Mouse (Mus musculus): ENCODE results near the gene Tmem50a.
"Not testable (repeated sequence)": the region's sequence is repeated elsewhere in the genome, so short reads cannot be mapped to it uniquely, and the experiment has no call there.

Gene Tmem50a

DNA sequence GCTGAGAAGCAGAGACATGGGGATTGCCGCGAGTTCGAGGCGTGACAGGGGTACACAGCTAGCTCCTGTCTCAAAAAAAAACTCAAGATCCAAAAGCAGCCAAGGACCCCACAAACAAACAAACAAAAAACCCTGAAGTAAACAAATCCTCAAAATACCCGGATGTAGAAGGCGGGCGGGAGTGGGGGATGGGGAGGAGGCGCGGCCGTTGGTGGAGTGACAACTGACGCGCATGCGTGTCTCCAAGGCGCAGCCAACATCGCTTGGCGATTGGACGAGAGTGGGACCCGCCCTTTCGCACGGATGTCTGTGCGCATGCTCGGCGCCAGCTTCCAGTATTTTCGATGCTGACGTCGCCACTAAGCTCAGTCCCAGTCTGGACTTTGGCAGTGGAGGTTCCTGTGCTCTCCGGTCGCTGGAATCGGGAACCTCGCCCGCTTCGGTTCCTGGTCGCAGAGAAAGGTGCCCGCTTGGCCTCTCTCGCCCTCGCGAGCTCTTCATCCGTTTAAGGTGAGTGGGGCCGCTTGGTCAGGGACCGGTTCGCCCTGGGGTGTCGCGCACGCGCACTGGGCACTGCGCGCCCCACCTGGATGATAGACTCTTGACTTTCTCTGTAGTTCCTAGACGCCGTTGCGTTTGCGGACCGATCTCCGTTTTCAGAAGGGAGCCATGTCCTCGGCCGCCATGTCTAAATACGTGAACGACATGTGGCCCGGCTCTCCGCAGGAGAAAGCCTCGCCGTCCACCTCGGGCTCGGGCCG is 8.6 kb upstream of the Tmem50a start, which contains the start of gene Rsrp1:
Gene Rsrp1 (plus strand): TSS at position 335 of the 761 bp plus-strand sequence.
- DNase-seq (ENCODE audit: low spot score) = peak; percentile 98

DNA sequence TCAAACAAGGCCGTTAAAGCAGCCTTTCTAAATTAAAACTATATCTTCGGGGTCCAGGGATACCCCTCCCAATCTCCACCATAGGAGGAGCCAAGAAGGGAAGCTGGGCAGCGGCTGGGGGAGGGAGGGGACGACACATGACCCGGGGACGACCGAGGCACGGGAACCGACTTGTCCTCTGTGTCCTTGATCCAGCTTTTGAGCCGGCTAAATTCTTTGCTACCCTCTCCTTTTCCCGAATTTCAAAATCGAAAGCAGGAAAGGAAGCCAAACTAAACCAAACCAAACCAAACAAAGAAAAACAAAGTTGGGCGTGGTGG is 8.1 kb upstream of the Tmem50a start:
- DNase-seq (ENCODE audit: low spot score) = peak; percentile 72

DNA sequence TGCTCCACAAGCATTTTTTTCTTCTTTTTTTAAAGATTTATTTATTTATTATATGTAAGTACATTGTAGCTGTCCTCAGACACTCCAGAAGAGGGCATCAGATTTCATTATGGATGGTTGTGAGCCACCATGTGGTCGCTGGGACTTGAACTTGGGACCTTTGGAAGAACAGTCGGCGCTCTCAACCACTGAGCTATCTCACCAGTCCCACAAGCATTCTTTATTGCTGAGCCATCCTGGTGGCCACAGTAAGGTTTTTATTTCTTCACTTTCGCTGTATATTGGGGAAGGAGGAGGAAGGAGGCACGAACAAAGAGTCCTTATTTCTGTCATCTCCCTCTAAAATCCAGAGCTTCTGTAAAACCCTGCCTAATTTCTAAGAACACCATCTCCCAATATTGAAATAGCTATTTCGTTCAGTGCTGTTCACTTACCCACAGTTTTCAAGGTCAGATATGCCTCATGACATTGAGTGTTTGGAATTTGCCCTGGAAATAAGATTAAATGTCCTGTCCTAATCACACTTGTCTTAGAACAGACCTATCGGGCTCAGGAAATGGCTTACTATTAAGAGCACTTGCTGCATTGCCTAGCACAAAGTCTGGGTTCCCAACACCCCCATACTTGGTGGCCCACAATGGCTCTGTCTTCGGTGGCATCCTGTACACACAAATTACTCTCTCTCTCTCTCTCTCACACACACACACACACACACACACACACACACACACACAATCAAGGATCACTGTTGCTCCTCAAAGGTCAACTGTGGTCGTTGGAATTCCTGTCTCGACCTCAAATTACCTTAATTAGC is 7.5 kb upstream of the Tmem50a start:
- no peak for DNase-seq (ENCODE audit: low spot score)

DNA sequence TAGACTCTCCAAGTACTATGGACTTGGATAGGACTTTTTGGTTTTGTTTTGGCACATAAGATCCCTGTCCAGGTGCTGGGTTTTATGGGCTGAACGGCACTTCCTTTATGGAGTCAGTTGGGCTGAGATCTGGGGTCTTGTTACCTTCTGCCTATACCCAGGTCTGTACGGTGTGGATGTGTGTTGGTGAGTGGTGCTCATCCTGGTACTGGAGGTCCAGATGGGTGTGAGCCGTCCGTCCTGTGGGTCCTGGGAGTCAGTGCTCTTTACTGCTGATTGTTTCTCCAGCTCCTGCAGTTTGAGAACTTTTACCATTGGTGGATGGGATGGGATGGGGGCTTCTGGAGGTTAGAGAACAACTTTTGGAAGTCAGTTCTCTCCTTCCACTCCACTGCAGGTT is 6.9 kb upstream of the Tmem50a start:
- DNase-seq (ENCODE audit: low spot score) = no peak

DNA sequence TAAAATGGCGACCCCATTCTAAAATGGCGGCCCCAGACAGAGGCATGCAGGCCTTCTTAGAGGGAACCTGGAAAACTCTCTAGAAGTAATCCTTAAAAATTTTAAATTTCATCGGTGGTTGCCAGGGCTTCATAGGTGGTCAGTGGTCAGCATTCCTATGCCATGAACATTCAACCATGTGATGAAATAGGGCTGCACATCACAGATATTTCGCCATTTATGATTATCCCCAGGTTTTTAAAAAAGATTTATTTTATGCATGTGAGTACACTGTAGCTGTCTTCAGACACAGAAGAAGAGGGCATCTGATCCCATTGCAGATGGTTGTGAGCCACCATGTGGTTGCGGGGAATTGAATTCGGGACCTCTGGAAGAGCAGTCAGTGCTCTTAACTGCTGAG is 5.8 kb upstream of the Tmem50a start:
- no peak for DNase-seq (ENCODE audit: low spot score)

DNA sequence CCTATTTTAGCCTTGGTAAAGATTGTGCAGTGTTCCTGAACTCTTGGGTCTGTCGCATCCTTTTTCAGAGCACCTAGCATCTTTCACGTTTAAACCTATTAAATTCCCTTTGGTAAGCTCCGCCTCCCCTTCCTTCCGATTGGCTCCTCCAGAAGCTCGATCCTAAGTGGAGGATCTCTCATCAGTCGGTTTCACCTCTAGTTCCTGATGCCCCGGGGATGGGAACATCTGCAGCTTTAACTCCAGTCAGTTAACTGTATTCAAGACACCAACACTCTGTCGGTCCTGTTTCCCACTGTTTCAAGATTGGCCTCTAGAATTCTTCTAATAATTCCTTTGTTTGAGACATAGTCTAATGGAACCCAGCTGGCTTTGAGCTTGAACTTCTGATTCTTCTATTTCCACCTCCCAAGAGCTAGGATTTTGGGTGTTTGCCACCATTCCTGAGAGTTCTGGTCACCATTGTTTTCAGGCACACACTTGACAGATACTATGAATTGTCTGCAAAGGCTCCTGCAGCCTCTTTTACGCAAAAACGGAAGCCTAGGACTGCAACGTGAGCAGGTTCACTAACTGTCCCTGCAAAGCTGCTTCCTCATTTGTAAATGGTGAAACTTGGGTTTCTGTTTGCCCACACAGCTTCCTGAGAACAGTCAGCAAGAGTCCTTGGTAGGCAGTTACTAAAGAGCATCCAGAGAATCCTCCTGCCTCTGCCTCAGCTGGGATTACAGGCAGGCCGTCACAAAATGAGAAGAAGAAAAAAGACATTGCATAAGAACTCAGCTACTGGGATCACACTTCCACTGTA is 5.1 kb upstream of the Tmem50a start:
- DNase-seq (ENCODE audit: low spot score) = no peak

DNA sequence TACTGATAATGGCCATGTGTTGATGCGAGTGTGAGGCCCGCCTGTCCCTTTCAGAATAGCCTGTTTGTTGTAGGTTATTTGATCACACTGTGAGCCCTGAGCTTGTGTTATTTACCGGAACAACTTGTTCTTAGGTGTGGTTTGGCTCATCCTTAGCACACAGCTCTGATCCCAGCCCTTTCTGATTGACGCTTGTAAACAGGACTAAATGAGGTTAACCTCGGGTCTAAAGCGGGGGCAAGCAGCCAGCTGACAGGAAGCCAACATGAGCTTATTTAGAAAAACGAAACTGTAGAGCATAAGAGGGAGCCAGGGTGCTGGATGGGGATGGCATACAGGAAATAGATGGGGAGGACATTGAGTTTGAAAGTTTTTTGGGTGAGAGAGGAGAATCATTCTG is 3.6 kb upstream of the Tmem50a start:
- DNase-seq (ENCODE audit: low spot score) = peak; percentile 47

DNA sequence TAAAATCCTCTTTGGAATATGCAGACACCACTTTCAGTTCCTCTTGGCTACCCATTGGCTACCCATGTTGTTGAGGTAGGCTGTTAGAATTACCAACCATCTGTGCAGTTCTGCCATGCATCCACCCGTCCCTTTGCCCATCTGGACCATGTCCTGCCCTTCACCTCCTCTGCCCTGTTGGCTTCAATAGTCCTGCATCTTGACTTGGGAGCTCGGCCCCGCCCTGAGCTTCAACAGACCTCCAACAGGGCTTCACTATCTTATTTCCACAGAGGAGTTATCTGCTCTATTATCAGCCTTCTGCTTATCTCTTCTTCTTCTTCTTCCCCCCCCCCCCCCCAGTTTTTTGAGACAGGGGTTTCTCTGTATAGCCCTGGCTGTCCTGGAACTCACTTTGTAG is 2.4 kb upstream of the Tmem50a start:
- DNase-seq (ENCODE audit: low spot score) = no peak

DNA sequence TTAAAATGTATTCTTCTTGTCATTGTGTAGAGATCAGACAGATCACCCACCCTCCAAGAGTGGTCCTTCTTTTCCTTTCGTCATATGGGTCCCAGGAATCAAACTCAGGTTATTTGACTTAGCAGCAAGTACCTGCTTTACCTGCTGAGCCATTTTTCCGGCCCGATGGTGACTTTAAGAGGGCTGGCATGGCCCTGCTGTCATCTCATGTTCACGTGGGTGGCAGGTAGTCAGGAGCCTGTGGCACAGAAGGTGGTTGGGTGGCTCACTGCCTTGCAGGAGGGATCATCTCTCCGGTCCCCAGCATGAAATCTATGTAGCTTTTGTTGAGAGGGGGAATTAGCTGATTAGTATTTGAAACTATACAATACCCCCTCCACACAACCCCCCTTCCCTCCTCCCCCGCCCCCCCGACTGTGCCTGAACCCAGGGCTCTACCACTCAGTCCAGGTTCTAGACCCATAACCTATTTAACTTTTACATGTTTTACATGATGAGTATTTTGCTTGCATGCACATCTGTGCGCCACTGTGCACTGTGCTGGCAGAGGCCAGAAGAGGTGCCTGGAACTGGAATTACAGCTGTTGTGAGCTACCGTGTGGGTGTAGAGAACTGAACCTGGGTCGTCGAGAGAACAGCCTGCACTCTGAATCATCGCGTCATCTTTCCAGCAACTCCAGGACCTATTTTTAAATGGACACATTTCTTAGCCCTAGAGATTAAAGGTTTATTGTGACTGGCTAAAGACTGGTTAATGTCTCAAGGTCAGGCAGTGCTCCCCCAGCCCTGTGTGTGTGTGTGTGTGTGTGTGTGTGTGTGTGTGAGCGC is 613 bp upstream of the Tmem50a start:
- no peak for DNase-seq (ENCODE audit: low spot score)

DNA sequence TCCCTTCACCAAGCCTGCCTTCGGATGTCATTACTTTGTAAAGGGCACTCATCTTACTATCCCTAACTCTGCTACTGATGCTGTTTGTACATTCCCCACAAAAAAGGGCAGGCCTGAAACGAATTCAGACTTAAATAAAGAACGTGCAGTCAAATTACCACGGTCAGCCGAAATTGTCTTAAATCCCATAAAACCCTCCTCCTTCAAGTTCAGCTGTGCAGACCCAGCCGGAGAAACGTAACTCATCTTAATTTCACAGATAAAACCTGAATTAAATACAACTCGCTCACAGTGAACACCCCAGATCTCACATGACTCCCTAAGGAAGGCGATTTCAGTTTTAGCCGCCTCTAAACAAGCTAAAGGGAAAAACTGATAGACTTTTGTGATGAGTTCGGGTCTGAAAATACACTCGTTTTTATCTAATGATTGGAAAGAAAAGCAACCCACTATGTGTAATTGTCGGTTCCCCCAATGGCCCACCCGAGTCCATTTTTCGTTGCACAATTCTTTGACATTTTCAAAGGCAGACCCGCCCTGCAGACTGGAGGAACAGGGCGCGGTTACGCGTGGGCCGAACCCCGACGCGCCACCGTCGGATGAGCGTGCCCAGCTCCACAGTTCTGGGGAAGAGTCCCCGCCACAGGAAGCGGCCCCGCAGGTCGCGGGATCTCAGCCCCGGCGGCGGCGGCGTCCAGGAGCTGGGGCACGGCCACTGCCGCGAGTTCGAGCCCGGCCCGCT is 531 bp downstream of the Tmem50a start:
- no peak for DNase-seq (ENCODE audit: low spot score)

DNA sequence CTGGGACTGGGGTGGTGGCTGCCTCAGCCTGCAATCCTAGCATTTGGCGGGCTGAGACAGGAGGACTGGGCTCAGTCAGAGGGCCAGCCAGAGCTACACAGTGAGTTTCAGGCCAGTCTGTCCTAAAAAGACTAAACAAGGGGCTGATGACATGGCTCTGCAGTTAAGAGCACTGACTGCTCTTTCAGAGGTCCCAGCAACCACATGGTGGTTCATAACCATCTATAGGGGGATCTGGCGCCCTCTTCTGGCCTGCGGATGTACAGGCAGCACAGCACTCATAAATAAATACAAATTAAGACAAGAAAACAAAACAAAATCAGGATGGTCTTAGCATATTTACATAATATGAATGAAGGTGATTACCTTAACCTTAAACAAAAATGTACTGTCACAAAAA is 1.4 kb downstream of the Tmem50a start:
- DNase-seq (ENCODE audit: low spot score) = peak; percentile 55

DNA sequence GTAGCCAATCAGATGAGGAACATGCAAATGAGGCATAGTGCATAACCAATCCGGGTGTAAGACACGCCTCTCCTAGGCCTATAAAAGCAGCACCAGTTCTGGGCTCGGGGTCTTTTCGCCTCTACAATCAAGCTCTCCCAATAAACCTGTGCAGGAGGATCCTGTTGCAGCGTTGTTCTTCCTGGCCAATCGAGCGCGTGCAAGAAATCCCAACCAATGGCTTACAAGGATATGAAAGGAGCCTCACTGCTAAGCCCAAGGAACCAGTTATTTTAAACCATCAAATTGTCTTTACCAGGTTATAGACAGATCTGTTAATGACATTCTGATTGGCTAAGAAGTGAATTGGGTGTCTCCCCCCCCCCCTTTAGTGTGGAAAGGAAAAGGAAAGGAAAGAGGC is 3.4 kb downstream of the Tmem50a start:
- DNase-seq (ENCODE audit: low spot score) = not testable (repeated sequence)

DNA sequence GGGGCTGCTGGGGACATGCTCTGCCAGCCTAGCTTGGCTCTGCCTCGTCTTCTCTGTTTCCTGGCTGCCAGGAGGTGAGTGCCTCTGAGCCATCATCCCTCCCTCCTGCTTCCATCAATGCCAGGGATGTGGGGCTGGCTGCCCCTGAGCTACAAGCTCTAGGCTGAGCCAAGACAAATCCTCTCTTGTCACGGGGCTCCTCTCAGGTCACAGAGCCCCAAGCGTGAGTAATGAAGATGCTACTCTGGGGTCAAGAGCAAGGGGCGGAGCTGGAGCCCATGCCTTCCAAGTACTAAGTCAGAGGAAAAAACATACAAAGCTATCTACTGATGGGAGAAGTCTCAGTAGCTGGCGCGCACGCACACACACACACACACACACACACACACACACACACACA is 11.8 kb downstream of the Tmem50a start:
- no peak for DNase-seq (ENCODE audit: low spot score)

DNA sequence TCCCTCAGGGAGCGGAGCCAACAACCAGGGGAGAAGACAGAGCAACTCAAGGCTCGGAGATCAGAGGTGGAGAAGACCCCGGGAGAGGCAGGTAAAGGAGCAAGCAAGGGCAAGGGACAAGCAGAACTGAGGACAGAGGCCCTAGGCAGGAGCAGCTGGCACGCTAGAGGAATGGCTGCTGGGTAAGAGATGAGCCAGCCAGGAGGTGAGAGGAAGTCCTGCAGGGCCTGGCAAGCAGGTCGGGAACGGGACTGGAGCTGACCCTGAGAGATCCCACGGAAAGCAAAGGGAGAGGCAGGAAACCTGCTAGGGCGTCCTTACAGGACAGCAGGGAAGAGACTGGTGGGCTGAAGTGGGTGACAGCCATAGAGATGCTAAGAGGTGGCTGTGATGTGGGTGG is 13.7 kb downstream of the Tmem50a start:
- no peak for DNase-seq (ENCODE audit: low spot score)

DNA sequence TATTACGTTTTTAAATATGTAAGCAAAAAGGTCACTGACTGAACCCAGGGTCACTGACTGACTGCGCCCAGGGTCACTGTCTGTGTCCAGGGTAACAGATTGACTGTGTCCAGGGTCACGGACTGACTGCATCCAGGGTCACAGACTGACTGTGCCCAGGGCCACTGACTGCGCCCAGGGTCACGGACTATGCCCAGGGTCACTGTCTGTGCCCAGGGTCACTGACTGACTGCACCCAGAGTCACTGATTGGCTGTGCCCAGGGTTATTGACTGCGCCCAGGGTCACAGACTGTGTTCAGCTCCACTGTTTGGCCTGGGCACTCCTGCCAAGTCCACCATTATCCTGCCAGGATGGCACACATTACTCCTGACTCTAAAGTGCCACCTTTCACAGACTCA is 17.6 kb downstream of the Tmem50a start:
- DNase-seq (ENCODE audit: low spot score) = no peak

DNA sequence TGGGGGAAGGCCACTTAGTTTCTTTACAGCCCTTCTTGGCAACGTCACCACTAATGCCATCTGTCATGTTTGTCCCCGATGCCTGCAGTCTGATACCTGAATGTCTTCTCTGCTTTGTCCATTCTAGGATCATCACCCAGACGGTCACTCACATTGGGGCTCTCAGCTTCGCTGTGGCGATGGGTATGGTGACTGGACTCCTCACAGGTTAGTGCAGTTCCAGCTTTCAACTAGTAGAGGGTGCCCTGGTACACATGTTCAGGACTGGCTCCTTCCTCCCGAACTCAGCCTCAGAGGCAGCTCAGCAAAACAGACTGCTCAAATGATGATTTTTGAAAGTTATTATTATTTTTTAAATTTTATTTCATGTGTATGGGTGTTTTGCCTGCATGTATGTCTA is 22.7 kb downstream of the Tmem50a start:
- no peak for DNase-seq (ENCODE audit: low spot score)

DNA sequence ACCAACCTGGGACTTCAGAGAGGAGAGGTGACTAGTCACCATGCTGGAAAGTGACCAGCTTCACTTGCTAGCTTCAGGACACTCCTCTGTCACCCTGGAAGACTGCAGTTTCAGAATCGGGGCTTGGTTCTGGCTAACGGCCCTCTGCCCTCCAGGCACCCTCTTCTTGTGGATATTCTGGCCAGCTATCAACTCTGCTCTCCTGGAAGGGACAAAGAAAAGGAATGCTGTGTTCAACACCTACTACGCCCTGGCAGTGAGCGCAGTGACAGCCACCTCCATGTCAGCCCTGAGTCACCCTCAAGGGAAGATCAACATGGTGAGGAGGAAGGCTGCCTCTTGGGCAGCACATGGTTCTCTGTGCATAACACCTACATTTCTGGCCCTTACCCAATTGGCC is 30.5 kb downstream of the Tmem50a start:
- DNase-seq (ENCODE audit: low spot score) = no peak

DNA sequence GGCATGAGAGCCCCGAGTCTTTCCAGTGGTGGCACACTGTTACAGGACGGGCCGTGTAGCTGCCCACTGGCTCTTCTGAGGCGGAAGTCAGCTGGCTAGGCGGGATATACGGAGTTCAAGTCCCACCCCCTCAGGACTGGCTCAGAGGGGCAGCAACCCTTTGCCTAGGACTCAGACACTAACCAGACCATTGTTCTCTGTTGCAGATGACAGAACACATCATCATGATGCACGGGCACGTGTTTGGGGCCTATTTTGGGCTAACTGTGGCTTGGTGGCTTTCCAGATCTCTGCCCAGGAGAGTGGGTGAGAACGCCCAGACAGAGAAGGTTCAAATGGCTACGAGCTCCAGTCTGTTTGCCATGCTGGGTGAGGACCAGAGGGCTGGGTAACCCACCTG is 31.0 kb downstream of the Tmem50a start:
- DNase-seq (ENCODE audit: low spot score) = no peak

DNA sequence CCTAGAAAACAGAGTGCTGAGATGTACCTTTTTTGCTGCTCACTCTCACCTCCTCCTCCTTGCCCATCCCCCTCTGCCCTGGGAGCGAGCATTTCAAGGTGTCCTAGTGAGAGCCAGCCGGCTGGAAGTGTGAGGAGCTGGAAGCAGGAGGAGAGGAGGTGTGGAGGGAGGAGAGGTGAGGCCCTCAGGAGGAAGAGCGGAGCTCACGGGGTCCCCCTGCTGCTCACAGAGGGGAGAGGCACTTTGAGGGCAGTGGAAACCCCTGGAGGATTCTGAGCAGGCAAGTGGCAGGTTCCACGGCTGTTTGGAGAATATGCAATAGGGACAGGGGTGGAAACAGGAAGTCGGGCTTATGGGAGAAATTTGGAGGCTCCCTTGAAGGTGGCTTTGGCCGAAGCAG is 31.6 kb downstream of the Tmem50a start:
- DNase-seq (ENCODE audit: low spot score) = peak; percentile 23

DNA sequence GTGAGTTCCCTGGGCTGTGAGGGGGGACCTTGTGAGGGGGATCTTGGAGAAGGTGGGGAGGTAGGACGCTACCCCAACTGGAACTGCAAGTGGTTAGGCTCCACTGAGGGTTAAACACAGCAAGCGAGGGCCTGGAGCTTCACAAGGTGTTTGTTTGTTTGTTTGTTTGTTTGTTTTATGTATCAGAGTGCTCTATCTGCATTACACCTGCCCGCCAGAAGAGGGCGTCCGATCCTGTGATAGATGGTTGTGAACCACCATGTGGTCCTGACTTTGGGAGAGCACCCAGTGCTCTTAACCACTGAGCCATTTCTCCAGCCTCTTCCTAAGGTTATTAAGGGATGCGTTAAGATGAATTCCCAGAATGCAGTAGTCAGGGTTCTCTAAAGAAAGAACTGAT is 34.8 kb downstream of the Tmem50a start:
- no peak for DNase-seq (ENCODE audit: low spot score)

DNA sequence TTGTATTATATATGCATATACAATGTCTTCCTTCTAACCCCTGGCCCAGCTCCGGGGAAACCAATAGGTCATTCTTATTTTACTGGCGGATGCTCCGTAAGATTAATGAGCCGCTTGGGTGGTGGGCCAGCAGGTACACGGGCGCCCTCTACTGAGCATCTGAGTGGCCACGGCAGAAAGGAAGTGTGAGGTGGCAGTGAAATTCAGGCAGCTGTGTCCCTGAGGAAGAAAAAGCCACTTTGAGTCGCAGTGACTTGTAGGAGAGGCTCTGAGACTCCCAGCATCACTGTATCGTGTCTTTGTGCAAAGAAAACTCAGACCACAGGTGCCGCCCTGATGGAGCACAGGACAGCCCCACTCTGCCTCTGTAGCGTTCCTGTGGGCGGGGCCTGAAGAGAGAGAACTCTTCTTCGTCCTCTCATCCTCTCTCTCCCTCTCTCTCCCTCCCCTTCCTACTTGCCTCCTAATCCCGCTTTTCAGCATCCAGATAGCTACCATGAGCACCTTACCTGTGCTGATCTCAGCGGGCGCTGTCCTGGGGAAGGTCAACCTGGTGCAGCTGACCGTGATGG is 35.3 kb downstream of the Tmem50a start:
- peak; percentile 54 for DNase-seq (ENCODE audit: low spot score)

Data from testis, postnatal 14 days (tissue).